Mouse (Mus musculus) ES-E14 (cell line): Measurements from ENCODE around the gene Tomm70a. TPM values are rescaled to one million over a fixed set of nuclear protein-coding genes. Genes with fewer than 3 reads are reported as not detected.
A peak's percentile ranks its signal among the peaks of the same experiment; 100 is the strongest.

Experiments used
- DNase-seq: peaks from one replicate; pipeline ENCODE4 v3.0.0-alpha.2; 2013; ENCODE audit warnings: low read depth, low spot score
- H3K27ac ChIP-seq: 2 replicates; pipeline ENCODE4 v1.5.1; 2012; ENCODE audit warnings: low read depth, mild to moderate bottlenecking, low read length, moderate library complexity, mixed read lengths; ENCODE audit not compliant: poor library complexity, insufficient read depth, severe bottlenecking
- H3K36me3 ChIP-seq: 2 replicates; pipeline ENCODE4 v1.6.1; 2012; ENCODE audit warnings: mild to moderate bottlenecking, low read length, moderate library complexity, mixed read lengths; ENCODE audit not compliant: control insufficient read depth, poor library complexity, insufficient read depth, severe bottlenecking
- H3K4me1 ChIP-seq, 2 experiments: fragments of 150-350 bp in 1 of 2; sonication (generic) in 1 of 2; 2 replicates each; pipeline ENCODE4 v1.6.1; 2012; ENCODE audit warnings: low read length in 2 of 2, mild to moderate bottlenecking in 1 of 2, mixed read lengths in 1 of 2; ENCODE audit not compliant: control insufficient read depth in 2 of 2, insufficient read depth in 2 of 2, poor library complexity in 1 of 2
- H3K4me3 ChIP-seq, 2 experiments: fragments of 150-350 bp in 1 of 2; sonication (generic) in 1 of 2; 2 replicates each; pipeline ENCODE4 v1.5.1; 2012; ENCODE audit warnings: low read length in 2 of 2, low read depth in 1 of 2, mild to moderate bottlenecking in 1 of 2, mixed read lengths in 1 of 2; ENCODE audit not compliant: insufficient read depth in 1 of 2, poor library complexity in 1 of 2, severe bottlenecking in 1 of 2
- H3K9ac ChIP-seq: 2 replicates; pipeline ENCODE4 v1.6.1; 2012; ENCODE audit warnings: low read depth, mild to moderate bottlenecking, low read length, mixed read lengths; ENCODE audit not compliant: poor library complexity, insufficient read depth, severe bottlenecking
- H3K9me3 ChIP-seq: fragments of 150-350 bp; sonication (generic); 2 replicates; pipeline ENCODE4 v1.6.1; 2012; ENCODE audit warnings: low read depth, mild to moderate bottlenecking, low read length; ENCODE audit not compliant: control insufficient read depth, insufficient read depth
- CHD2 ChIP-seq: IDR thresholded peaks from 2 replicates; pipeline ENCODE4 v1.6.1; 2014; ENCODE audit warnings: mild to moderate bottlenecking, low read depth, low read length, inconsistent platforms
- HCFC1 ChIP-seq: IDR thresholded peaks from 2 replicates; pipeline ENCODE4 v1.6.1; 2012; ENCODE audit warnings: low read length, inconsistent platforms, borderline replicate concordance; ENCODE audit not compliant: insufficient read depth
- MAFK ChIP-seq: IDR thresholded peaks from 2 replicates; pipeline ENCODE4 v1.6.1; 2014; ENCODE audit warnings: mild to moderate bottlenecking, low read depth, low read length, inconsistent platforms; ENCODE audit not compliant: insufficient read depth
- ZC3H11A ChIP-seq: IDR thresholded peaks from 2 replicates; pipeline ENCODE4 v1.6.1; 2012; ENCODE audit warnings: low read depth, mild to moderate bottlenecking, inconsistent platforms, low read length, borderline replicate concordance
- ZNF384 ChIP-seq: IDR thresholded peaks from 2 replicates; pipeline ENCODE4 v1.6.1; 2012; ENCODE audit warnings: low read depth, low read length, inconsistent platforms
- in situ Hi-C, 2 experiments: fragments of 600-800 bp; cut with MboI; formaldehyde crosslinking; loops; one replicate each; pipeline ENCODE4 v1.15.1; 2025; ENCODE audit warnings: low sequenced_read_pairs in 2 of 2, inconsistent platforms in 1 of 2; ENCODE audit not compliant: unreplicated experiment in 2 of 2
- total RNA-seq: library from RNA; depleted of rRNA; stranded (reverse); fragments of 300-350 nt; gene quantifications from 2 replicates; pipeline ENCODE4 v1.2.3, GENCODE M21; 2012; rRNA removed

Gene Tomm70a
- total RNA-seq, result 86.5 and 106 TPM in 2 replicates

DNA sequence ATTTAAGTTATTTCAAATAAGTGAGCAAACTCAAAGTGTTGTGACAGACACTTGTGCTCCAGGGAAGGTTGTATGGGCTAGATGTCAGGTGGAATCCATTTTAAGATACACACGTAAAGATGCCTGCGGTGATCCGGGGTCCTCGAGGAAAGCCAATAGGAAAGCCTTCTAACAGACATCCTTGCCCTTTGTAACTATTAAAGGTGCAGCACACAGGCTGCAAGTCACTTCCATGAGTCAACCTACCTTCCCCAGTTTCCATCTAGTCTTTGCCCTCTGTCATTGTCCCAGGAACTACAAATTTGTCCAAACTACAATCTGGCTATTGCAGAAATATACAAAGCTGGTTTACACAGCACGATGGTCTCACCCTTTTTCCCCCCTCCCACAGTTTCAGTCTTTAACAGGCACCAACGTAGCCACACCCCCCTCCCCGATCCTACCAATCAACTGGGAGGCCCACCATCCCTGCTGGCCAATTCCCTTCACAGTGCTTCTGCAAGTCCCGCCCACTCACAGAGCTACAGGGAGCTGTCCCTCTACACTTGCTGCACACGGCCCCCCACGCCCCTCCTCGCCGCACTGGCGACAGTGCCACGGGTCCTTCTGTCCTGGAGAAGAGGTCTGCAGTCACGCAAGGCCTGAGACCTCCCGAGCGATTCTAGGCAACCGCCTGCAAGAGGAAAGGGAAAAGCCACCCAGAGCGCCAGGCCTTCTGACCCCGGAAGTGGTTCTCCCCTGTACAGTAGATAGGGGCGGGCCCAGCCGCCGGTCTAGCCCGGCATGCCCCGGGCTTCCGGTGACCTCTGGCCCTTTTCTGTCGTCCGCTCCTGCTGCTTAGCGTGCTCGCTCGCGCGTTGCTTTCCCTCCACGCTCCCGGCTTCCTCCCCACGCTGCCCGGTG, at the start of gene Tomm70a:
Tomm70a (plus strand) TSS at position 791 of the 903 bp plus-strand sequence.
- peaks cover 2% of the 10 kb centered on the region; the same call in 1 of the 2 replicates for H3K36me3 ChIP-seq
- in situ Hi-C loops, result no loop called here
- H3K4me3 ChIP-seq, result peak within 1 kb of the TSS; percentile 92 to 95
- DNase-seq, result peak; percentile 97
- peak within 1 kb of the TSS; percentile 77 for H3K27ac ChIP-seq
- H3K9me3 ChIP-seq, result no peaks in the 10 kb centered on the region
- TF ChIP-seq CHD2, result peak; percentile 21; the same call in 1 of the 2 replicates
- TF ChIP-seq MAFK, result no peak
- peak; percentile 74; the same call in 1 of the 2 replicates for TF ChIP-seq HCFC1
- peak within 1 kb of the TSS; percentile 96 for H3K9ac ChIP-seq
- peaks cover 0 to 3% of the 10 kb centered on the region in 2 experiments; a peak in 1 of 4 replicates for H3K4me1 ChIP-seq

DNA sequence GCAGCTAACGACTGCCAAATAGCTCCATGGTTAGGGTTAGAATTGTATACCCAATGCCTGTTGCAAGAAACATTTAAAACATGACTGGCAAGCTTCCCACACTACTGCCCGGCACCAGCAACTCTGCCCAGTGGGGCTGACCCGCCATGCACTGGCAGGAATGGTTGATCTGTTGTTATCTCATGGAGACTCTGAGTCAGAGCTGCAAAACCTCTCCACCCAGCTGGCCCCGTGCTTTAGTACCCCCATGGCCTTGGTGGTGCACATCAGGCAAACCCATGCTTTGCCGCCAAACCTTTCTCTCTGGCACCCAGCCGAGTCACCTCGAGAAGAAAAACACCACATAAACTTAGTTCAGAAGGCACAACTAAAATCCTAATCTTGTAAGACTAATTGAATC, 45.5 kb upstream of the Tomm70a start:
- H3K36me3 ChIP-seq, result no peaks in the 10 kb centered on the region
- H3K4me1 ChIP-seq, result no peaks in the 10 kb centered on the region
- peak overlapping the region; percentile 9 to 58; a peak in 3 of 4 replicates for H3K4me3 ChIP-seq
- H3K9me3 ChIP-seq, result no peaks in the 10 kb centered on the region
- no peak overlapping the region for H3K9ac ChIP-seq
- no peak for DNase-seq
- TF ChIP-seq ZC3H11A (no peak), HCFC1 (no peak), CHD2 (no peak), ZNF384 (no peak; the same call in 1 of the 2 replicates), MAFK (no peak)
- H3K27ac ChIP-seq, result no peak overlapping the region
- in situ Hi-C loops, result no loop called here

DNA sequence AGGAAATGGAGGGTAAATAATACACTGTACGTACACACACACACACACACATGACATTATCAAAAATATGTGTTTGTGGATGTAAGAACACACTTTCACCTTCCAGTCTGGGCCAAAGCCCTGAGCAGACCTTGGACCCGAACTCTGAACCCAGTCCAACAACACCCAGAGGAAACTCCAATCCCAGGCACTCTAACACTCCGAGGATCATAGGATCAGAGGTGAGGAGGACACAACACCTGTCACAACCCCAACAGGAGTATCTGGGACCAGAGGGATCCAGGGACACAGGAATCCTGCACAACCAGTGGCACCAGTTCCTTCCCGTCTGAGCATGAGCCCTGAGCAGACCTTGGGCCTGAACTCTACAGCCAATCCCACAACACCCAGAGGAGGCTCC, 41.9 kb upstream of the Tomm70a start:
- Histone ChIP-seq H3K9ac (no peak overlapping the region), H3K9me3 (no peaks in the 10 kb centered on the region), H3K36me3 (no peaks in the 10 kb centered on the region), H3K27ac (no peak overlapping the region), H3K4me1 (no peaks in the 10 kb centered on the region), H3K4me3 (no peak overlapping the region)
- in situ Hi-C loops, result no loop called here
- TF ChIP-seq ZC3H11A (no peak), MAFK (no peak), CHD2 (no peak), ZNF384 (no peak), HCFC1 (no peak)
- no peak for DNase-seq

DNA sequence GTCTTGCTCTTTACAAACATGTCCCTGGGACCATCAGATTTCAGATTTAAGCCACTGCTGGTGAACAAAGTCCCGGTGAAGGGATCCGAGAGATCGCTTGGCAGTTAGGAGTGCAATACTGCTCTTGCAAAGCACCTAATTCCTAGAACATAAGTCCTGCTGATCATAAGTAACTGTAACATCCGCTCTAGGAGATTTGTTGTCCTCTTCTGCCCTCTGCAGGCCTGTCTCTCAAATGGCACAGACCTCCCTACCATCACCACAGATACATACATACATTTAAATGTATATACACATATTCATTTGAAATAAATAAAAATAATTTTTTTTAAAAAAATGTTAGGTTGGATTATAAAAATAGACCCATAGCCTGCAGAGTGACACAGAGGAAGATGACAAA, 29.0 kb upstream of the Tomm70a start:
- peak; percentile 92 for TF ChIP-seq ZC3H11A
- TF ChIP-seq HCFC1, result no peak

More for the DNA sequence above, 29.0 kb upstream of the Tomm70a start:
- no peaks in the 10 kb centered on the region for H3K4me1 ChIP-seq
- H3K36me3 ChIP-seq, result no peaks in the 10 kb centered on the region
- no peak overlapping the region for H3K4me3 ChIP-seq
- no peaks in the 10 kb centered on the region for H3K9me3 ChIP-seq
- H3K9ac ChIP-seq, result no peak overlapping the region
- no peak overlapping the region for H3K27ac ChIP-seq
- in situ Hi-C loops, result loop anchor here in 1 of 2 experiments (10.0 kb wide), 1 partner anchor 318 kb away; no protein-coding TSS in a partner anchor
- DNase-seq, result no peak
